Mouse (Mus musculus) embryo, embryonic 9.5 days (tissue): ENCODE results near the gene Syngr4.
"Not testable (repeated sequence)": the region's sequence is repeated elsewhere in the genome, so short reads cannot be mapped to it uniquely, and the experiment has no call there.

Experiments
- DNase-seq: peaks from one replicate; pipeline ENCODE4 v3.0.0-alpha.2; 2017; ENCODE audit errors: extremely low spot score

Syngr4 gene

GRCm38 (mm10) chr7:45896517-45897257 is at the start of gene Syngr4, which contains the start of gene Tmem143:
Gene Syngr4, minus strand, starts transcription at chr7:45896714.
Gene Tmem143, plus strand, starts transcription at chr7:45896941.
- DNase-seq, result peak; percentile 97

DNA sequence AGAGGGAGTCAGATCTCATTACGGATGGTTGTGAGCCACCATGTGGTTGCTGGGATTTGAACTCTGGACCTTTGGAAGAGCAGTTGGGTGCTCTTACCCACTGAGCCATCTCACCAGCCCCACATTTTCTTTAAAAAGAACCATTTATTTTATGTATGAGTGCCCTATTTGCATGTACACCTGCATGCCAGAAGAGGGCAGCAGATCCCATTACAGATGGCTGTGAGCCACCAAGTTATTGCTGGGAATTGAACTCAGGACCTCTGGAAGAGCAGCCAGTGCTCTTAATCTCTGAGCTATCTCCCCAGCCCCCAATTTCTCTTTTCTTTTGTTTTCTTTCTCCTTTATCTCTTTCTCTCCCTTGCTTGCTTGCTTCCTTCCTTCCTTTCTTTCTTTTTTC is 46.8 kb upstream of the Syngr4 start:
- DNase-seq, result not testable (repeated sequence)

GRCm38 (mm10) chr7:45941986-45942385 is 45.5 kb upstream of the Syngr4 start:
- no peak for DNase-seq

GRCm38 (mm10) chr7:45939836-45940235 is 43.3 kb upstream of the Syngr4 start:
- DNase-seq, result no peak

DNA sequence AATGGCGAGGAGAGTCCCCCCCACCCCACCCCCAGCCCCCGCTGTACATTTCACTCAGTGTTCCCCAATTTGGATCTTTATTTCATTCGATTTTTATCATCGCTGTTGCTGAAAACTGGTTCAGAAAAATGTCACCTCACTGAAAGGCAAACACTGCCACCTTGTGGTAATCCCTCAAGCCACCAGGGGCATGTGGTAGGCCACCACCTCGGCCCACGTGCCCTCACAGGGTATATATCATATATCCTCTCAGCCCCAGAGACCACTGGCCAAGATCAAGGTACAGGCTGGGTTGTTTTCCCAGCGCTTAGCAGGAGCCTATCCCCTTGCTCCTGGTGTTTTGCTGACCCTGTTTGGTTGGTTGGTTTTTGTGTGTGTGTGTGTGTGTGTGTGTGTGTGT is 38.6 kb upstream of the Syngr4 start:
- DNase-seq, result peak; percentile 62

GRCm38 (mm10) chr7:45933766-45934165 is 37.3 kb upstream of the Syngr4 start:
- not testable (repeated sequence) for DNase-seq

GRCm38 (mm10) chr7:45929688-45930087 is 33.2 kb upstream of the Syngr4 start:
- no peak for DNase-seq

- no peak for DNase-seq
Observed at GRCm38 (mm10) chr7:45928626-45929295, 32.2 kb upstream of the Syngr4 start.

- DNase-seq, result peak; percentile 61
Observed at GRCm38 (mm10) chr7:45924429-45924816, 27.9 kb upstream of the Syngr4 start.

DNA sequence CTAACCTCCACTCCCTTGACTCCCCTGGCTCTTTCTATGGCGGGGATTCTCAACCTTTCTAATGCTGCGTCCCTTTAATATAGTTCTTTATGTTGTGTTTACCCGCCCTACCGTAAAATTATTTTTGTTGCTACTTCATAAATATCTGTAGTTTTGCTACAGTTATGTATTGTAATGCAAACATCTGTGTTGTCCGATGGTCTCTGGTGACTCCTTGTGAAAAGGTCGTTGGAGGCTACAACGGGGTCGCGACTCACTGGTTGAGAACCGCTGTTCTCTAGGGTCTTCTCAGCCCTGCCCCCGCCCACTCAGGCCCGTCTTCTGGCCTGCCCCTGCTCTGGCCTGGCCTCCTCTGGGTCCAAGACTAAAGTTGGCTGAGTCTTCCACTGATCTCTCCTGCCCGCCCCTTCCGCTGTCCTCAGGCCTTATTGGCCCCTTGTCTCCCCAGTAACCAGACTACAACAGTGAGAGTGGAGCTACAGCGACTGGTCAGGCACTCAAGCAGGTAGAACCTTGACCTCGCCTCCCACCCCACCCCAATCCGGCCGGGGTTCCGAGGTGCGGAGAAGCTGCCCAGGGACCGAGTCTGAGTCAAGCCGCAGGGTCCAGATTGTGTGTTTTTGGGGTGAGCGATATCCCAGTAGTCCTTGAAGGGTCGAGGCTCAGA is 27.4 kb upstream of the Syngr4 start, which contains the start of gene Ccdc114:
Gene Ccdc114, plus strand, starts transcription at position 311 of the 667 bp plus-strand sequence.
- DNase-seq, result peak; percentile 66

DNA sequence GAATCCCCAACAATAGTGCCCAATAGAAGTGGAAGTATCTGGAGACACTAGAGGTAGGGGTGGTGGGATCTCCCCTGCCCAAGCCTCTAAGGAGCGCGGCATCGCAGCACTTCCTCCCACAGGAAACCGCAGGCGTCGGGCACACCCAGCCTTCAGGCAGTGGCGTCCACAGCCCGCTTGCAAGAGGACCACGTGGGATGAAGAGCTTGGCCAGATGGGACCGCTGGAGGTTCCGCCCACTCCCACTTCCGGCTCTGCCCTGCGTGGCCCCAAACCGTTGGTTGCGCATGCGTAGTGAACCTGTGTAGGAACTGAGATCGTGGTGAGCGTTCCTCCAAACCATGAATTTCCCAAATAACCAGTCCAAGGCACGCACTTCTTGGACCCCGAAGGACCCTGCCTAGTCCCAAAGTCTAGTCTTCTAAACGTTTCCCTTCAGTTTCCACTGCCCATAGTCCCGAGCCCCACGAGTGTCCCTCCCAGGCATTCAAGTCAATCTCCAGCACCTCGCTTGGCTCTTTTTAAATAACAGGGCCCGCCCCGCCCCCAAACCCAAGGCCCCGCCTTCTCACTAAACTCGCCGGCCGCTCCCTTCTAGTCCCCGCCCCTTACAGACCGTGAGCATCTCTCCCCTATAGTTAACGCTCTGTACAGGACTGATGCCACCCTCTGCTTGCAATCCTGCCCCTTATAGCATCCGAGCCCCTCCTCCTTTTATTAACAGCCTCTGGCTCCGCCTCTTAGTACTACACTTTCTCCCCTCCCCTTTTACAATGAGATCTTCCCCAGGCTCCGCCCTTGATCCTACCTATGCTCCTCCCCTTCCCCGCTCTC is 26.6 kb upstream of the Syngr4 start:
- peak; percentile 94 for DNase-seq

DNA sequence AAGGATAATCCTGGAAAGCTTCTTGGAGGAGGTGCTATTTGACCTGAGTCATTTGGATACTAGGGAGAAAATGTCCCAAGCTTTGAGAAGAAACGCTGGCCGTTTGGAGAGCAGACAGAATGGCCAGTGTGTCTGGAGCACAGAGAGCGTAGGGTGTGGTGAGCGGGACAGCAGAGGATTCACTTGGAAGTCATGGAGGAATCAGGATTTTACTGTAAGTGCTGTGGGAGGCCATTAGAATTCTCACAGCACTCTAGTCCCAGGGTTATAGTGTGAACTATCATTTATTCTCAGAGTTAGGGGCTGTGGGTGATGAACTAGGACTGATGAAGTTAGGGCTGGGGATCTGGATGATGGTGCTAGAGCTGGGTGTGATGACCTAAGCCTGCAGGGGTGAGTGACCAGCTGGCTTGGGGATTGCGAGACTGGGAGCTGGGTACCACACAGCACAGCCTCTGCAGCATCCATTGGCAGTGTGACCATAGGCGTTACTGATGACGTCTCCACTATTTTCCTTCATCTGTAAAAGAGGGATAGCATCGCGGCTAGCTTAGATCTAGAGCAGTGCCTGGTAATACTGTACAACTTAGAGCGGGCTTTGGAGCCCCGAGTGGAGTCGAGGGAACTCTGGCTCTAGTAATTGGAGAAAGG is 25.6 kb upstream of the Syngr4 start:
- DNase-seq, result no peak

DNA sequence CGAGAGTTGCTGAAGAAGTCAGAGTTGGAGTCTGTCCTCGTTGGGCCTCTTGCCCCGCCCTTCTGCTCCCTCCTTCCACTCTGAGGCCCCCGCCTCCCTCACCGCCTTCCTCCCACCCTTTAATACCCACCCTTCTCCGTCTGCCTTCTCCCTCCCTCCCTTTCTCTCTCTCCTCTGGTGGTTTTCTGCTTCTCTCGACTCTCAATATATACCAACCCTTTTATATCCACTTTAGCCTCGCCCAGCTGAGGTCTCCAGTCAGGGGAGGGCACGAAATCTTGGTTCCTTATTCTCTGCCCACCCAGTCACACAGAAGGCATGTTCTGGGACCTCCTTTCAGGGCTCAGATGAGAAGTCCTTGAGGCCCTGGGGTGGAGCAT is 24.7 kb upstream of the Syngr4 start, which contains the start of gene Emp3:
Gene Emp3, minus strand, starts transcription at position 163 of the 380 bp plus-strand sequence.
- no peak for DNase-seq

DNA sequence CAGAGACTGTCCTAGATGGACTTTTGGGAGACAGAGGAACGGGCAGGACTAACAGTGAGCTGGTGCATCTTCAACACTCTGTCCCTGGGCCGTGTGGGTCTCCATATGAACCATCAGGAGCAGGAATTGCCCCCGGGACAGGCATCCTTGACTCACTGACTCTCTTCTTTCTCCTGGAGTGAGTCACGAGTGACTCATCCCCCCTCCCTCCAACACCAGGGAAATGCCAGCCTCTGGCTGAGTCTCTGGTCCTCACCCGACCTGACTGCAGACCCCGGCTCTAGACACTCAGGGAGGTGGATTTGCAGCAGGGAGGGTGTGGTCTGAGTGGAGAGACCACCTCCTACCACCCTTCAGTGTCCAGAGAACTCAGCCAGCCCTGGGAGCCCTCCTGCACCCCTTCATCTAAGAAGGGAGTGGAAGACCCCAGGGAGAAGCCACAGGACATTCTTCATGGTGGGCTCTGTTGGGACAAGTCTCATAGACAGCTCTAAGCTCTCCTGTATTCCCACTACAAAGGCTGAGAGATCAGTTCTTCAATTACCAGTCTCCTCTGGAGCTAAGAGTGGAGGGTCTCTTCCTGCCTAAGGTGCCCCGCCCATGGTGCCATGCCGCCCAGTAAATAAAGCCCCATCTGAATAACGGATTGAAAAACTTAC is 24.2 kb upstream of the Syngr4 start:
- no peak for DNase-seq

DNA sequence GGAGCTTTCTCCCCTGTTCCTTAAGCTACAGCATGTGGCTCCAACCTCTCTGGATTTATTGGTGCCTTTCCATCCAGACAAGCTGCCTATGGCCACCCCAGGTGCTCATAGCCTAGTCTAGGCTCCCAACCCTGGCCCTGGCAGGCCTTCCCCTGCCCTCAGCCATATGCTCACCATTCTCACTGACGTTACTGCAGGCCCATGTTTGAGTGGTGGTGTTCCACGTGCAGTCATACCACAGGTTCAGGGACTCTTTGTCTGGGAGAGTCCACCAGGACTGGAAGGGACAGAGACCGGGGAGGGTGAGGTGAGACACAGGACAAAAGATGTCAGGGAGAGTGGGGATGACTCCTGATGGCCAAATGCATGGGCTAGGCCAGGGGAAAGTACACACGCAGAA is 23.2 kb upstream of the Syngr4 start:
- no peak for DNase-seq

GRCm38 (mm10) chr7:45919083-45919671 is 22.7 kb upstream of the Syngr4 start:
- no peak for DNase-seq

DNA sequence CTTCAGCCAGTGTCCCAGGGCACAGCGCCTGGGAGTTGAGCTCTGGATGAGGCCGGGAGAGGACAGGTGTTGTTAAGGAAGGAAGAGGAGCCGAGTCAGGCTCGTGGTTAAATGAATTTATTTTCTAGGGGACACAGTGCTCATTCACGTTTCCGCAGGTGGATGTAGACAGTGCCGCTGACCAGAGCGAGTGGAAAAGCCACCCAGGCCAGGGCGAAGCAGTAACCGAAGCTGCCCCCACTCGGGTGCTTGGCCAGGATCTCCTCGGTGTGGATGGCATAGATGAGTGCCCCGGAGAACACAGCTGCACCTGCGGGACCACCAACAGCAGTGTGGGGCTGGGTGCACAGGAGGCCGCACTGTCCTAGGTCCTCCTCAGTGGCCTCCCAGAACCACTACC is 21.4 kb upstream of the Syngr4 start:
- no peak for DNase-seq

- DNase-seq, result no peak
Observed at GRCm38 (mm10) chr7:45917004-45917704, 20.6 kb upstream of the Syngr4 start.
